Mouse (Mus musculus): ENCODE measurements around the gene Dnttip1. TPM values are rescaled to one million over a fixed set of nuclear protein-coding genes. Genes with fewer than 3 reads are reported as not detected.

Gene Dnttip1
- polyA plus RNA-seq, 1 experiment from 2014 or later: 71.9 TPM

DNA sequence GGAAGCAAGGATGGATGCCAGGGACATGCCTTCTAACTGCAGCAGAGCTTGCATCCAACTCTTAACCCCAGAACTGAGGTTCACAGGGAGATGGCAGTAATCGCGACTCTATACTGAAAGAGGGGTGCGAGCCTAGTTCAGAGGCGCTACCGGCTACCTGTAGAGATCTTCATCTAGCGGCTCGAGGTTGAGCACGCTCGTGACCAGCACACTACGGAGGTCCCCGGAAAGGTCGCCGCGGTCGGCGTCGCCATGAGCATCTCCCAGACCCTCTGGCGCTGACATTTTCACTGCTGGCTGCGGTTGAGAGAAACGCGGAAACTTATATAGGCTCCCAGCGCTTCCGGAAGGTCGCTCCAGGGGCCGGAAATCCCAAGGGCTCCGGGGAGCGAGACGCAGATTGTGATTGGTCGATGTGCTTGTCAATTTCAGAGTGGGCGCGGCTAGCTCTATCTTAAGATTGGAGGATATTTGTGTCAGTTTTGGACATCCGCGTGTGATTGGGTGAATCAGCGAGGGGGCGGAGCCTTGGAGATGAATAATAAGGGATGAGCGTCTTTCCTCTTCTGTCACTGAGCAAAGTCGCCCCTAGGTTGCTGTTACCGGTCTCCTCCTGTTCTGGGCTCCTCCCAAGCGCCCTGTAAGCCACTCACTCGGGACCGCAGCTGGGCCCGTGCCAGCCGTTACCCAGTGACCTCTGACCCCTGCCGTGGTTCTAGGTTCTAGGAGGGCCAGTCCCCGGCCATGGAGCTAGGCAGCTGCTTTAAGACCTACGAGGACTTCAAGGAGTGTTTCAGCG is 58.9 kb downstream of the Dnttip1 start, which contains the start of the genes Acot8 and Zswim3:
TSS of gene Acot8 (minus strand) at position 350 of the 799 bp plus-strand sequence.
TSS of gene Zswim3 (plus strand) at position 566 of the 799 bp plus-strand sequence.
- no peaks in the 10 kb centered on the region for H3K27me3 ChIP-seq (ENCODE audit: control insufficient read depth, insufficient read depth, low read depth, low read length)
- H3K9me3 ChIP-seq (ENCODE audit: control insufficient read depth, low read length): no peaks in the 10 kb centered on the region
- peak within 1 kb of the TSS; percentile 88 for H3K4me3 ChIP-seq (ENCODE audit: low read length)
- under 1% methylated on average over 47 of the region's 47 CpGs for WGBS
- peak; percentile 98 for ATAC-seq (ENCODE audit: low read depth)
- H3K36me3 ChIP-seq (ENCODE audit: control insufficient read depth, insufficient read depth, low read length): peaks cover 7% of the 10 kb centered on the region
- peak within 1 kb of the TSS; percentile 80 for H3K27ac ChIP-seq (ENCODE audit: low read length)
- H3K9ac ChIP-seq (ENCODE audit: low read length): peak within 1 kb of the TSS; percentile 86
- peak within 1 kb of the TSS; percentile 77 for H3K4me2 ChIP-seq (ENCODE audit: low read depth, low read length)
- peaks cover 12% of the 10 kb centered on the region for H3K4me1 ChIP-seq (replicated peaks; ENCODE audit: control insufficient read depth, insufficient read depth, low read length)

DNA sequence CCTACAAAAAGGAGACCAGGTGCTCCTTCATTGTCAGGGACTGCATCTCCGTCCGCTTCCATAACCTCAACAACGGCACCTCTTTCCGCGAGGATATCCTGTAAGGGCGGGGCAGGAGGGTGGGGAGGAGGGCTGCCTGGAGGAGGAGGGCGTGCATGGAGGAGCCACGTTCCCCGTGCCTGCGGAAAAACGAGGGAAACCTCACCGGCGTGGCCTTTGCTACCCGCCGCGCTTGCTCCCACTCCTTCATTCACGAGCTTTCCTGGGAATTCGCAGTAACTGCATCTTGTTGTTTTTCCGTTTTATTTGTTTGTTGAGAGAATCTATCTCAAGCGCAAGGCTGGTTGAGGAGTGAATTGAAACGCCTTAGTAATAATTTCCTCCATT is 59.5 kb downstream of the Dnttip1 start:
- H3K36me3 ChIP-seq (ENCODE audit: control insufficient read depth, insufficient read depth, low read length): peaks cover 7% of the 10 kb centered on the region
- peak; percentile 63 for ATAC-seq (ENCODE audit: low read depth)

DNA sequence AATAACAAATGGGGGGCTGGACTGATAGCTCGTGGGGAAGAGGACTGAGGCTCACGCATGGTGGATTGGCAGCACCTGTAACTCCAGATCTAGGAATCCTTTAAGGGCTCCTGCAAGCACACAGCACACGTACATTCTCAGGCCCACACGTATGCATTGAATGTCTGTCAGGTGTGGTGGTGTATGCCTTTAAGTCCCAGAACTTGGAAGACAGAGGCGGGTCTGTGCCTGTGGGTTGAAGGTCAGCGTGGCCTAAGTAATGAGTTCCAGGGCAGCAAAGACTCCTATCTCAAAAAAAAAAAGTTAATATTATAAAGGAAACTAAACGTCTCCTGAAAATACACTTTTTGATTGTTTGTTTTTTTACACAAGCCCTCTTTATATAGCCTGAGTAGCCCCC is 60.8 kb downstream of the Dnttip1 start:
- Histone ChIP-seq H3K4me1 (replicated peaks; ENCODE audit: control insufficient read depth, insufficient read depth, low read length) (peaks cover 12% of the 10 kb centered on the region), H3K9ac (ENCODE audit: low read length) (no peak overlapping the region), H3K9me3 (ENCODE audit: control insufficient read depth, low read length) (no peaks in the 10 kb centered on the region), H3K27me3 (ENCODE audit: control insufficient read depth, insufficient read depth, low read depth, low read length) (no peaks in the 10 kb centered on the region), H3K4me3 (ENCODE audit: low read length) (no peak overlapping the region), H3K4me2 (ENCODE audit: low read depth, low read length) (no peak overlapping the region), H3K36me3 (ENCODE audit: control insufficient read depth, insufficient read depth, low read length) (peaks cover 2% of the 10 kb centered on the region; the same call in 1 of the 2 replicates), H3K27ac (ENCODE audit: low read length) (no peak overlapping the region)
- WGBS: 72% methylated on average over 7 of the region's 7 CpGs
- ATAC-seq (ENCODE audit: low read depth): no peak

More for the DNA sequence above, 59.5 kb downstream of the Dnttip1 start:
- WGBS: 2% methylated on average over 21 of the region's 21 CpGs
- Histone ChIP-seq H3K27me3 (ENCODE audit: control insufficient read depth, insufficient read depth, low read depth, low read length) (no peaks in the 10 kb centered on the region), H3K9ac (ENCODE audit: low read length) (peak overlapping the region; percentile 86), H3K4me3 (ENCODE audit: low read length) (peak overlapping the region; percentile 88), H3K27ac (ENCODE audit: low read length) (peak overlapping the region; percentile 80), H3K9me3 (ENCODE audit: control insufficient read depth, low read length) (no peaks in the 10 kb centered on the region), H3K4me2 (ENCODE audit: low read depth, low read length) (peak overlapping the region; percentile 77), H3K4me1 (replicated peaks; ENCODE audit: control insufficient read depth, insufficient read depth, low read length) (peaks cover 12% of the 10 kb centered on the region)

DNA sequence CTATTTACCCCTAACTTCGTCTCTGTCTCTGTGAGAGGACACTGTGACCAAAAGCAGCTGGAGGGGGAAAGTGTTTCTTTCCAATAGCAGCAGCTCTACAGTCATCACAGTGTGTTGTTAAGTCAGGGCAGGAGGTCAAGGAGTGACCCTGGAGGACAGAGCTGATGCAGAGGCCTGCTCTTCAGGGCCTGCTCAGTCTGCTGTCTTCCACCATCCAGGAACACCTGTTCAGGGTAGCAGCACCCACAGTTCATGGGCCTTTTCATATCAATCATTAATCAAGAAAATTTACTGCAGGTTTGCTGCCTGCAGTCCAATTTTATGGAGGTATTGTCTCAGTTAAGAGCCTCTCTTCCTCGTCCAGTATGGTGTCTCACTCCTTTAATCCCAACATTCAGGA is 67.8 kb downstream of the Dnttip1 start:
- Histone ChIP-seq H3K4me2 (ENCODE audit: low read depth, low read length) (no peak overlapping the region), H3K4me1 (replicated peaks; ENCODE audit: control insufficient read depth, insufficient read depth, low read length) (peaks cover 7% of the 10 kb centered on the region), H3K9ac (ENCODE audit: low read length) (no peak overlapping the region), H3K9me3 (ENCODE audit: control insufficient read depth, low read length) (no peaks in the 10 kb centered on the region), H3K4me3 (ENCODE audit: low read length) (no peak overlapping the region), H3K27me3 (ENCODE audit: control insufficient read depth, insufficient read depth, low read depth, low read length) (no peaks in the 10 kb centered on the region), H3K36me3 (ENCODE audit: control insufficient read depth, insufficient read depth, low read length) (peaks cover 2% of the 10 kb centered on the region; the same call in 1 of the 2 replicates), H3K27ac (ENCODE audit: low read length) (no peak overlapping the region)
- ATAC-seq (ENCODE audit: low read depth): no peak
- 65% methylated on average over 2 of the region's 2 CpGs for WGBS

DNA sequence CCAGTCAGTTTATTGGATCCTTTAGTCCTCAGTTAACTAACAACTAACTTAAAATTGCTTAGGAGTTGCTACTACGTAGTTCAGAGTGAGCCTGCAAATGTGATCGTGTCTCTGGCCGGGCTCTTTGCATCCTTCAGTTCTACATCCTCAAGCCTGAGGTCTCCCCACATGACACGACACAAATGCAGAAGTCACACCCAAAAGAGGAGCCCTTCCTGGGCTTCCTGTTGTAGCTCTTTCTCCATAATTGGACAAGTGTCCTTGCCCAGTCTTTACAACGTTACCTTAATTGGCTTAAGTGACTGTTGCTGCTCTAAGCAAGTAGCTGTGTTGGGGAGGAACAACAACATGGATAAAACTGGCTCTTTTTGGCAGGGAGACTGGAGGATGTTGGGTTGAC is 69.6 kb downstream of the Dnttip1 start:
- no peaks in the 10 kb centered on the region for H3K9me3 ChIP-seq (ENCODE audit: control insufficient read depth, low read length)
- peaks cover 4% of the 10 kb centered on the region; the same call in 1 of the 2 replicates for H3K36me3 ChIP-seq (ENCODE audit: control insufficient read depth, insufficient read depth, low read length)
- no peak overlapping the region for H3K27ac ChIP-seq (ENCODE audit: low read length)
- no peak for ATAC-seq (ENCODE audit: low read depth)
- no peak overlapping the region for H3K4me3 ChIP-seq (ENCODE audit: low read length)
- H3K9ac ChIP-seq (ENCODE audit: low read length): no peak overlapping the region
- no peaks in the 10 kb centered on the region for H3K27me3 ChIP-seq (ENCODE audit: control insufficient read depth, insufficient read depth, low read depth, low read length)
- WGBS: 86% methylated on average over 5 of the region's 5 CpGs
- no peak overlapping the region for H3K4me2 ChIP-seq (ENCODE audit: low read depth, low read length)
- peaks cover 7% of the 10 kb centered on the region for H3K4me1 ChIP-seq (replicated peaks; ENCODE audit: control insufficient read depth, insufficient read depth, low read length)

DNA sequence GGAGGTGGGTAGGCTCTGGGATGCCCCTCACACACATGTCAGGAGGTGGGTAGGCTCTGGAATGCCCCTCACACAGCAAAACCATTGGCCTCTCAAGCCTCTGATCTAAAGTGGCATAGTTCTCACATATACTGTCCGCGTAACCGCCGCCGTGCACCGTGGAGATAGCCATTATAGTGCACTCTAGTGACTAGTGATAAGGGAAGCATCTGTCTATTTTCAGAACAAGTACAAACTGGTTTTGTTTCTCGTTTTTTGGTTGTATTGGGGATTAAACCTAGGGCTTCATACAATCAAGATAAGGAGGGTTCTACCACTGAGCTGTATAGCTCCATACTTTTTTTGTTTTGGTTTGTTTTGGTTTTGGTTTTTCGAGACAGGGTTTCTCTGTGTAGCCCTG is 70.0 kb downstream of the Dnttip1 start:
- Histone ChIP-seq H3K9ac (ENCODE audit: low read length) (no peak overlapping the region), H3K4me1 (replicated peaks; ENCODE audit: control insufficient read depth, insufficient read depth, low read length) (peaks cover 7% of the 10 kb centered on the region), H3K4me2 (ENCODE audit: low read depth, low read length) (no peak overlapping the region), H3K4me3 (ENCODE audit: low read length) (no peak overlapping the region), H3K27ac (ENCODE audit: low read length) (no peak overlapping the region), H3K9me3 (ENCODE audit: control insufficient read depth, low read length) (no peaks in the 10 kb centered on the region), H3K36me3 (ENCODE audit: control insufficient read depth, insufficient read depth, low read length) (peaks cover 8% of the 10 kb centered on the region; the same call in 1 of the 2 replicates), H3K27me3 (ENCODE audit: control insufficient read depth, insufficient read depth, low read depth, low read length) (no peaks in the 10 kb centered on the region)
- no peak for ATAC-seq (ENCODE audit: low read depth)
- WGBS: 87% methylated on average over 8 of the region's 8 CpGs

DNA sequence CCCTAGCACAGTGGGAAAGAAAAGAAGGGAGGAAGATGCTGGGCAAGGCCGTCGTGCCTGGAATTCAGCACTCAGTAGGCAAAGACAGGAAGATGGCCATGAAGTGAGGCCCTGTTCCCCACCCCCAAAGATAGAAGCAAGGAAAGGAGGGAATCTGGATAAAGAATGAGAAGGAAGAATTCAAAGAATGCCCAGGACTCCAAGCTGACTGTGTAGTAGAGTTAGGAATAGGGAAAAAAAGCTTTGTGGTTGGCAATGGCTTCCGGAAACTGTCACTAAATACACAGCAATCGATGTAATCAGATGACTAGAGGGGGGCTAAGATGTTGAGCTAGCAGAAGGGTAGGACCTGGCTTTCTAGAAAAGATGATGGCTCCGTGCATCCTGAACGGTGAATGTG is 71.4 kb downstream of the Dnttip1 start:
- no peak overlapping the region for H3K4me3 ChIP-seq (ENCODE audit: low read length)
- H3K4me1 ChIP-seq (replicated peaks; ENCODE audit: control insufficient read depth, insufficient read depth, low read length): peaks cover 7% of the 10 kb centered on the region
- no peaks in the 10 kb centered on the region for H3K9me3 ChIP-seq (ENCODE audit: control insufficient read depth, low read length)
- WGBS: 53% methylated on average over 6 of the region's 6 CpGs
- H3K36me3 ChIP-seq (ENCODE audit: control insufficient read depth, insufficient read depth, low read length): peaks cover 12% of the 10 kb centered on the region; the same call in 1 of the 2 replicates
- no peaks in the 10 kb centered on the region for H3K27me3 ChIP-seq (ENCODE audit: control insufficient read depth, insufficient read depth, low read depth, low read length)
- no peak overlapping the region for H3K27ac ChIP-seq (ENCODE audit: low read length)
- no peak overlapping the region for H3K9ac ChIP-seq (ENCODE audit: low read length)
- 0 out of 2 replicates have a peak, but pooled peaks have one; percentile 12 for ATAC-seq (ENCODE audit: low read depth)
- H3K4me2 ChIP-seq (ENCODE audit: low read depth, low read length): no peak overlapping the region

DNA sequence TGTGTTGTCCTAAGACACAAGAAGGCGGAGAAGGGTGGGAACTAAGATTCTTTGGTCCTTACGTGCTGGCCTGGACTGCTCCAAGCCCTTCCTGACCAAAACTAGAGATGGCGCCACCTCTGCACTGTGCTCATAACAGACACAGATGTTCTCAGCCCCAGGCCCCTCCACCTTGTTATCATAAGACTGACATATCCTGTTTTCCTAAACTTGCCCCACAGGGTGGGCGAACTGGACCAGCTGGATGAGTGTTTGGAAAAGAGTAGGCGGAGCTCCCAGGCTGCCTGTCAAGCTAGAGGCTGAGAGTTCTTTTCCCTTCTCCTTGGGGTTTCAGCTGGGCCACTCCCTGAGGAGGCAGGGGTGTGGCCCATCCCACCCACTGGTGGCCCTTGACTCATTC is 71.9 kb downstream of the Dnttip1 start:
- 0 out of 2 replicates have a peak, but pooled peaks have one; percentile 44 for ATAC-seq (ENCODE audit: low read depth)
- no peak overlapping the region for H3K4me3 ChIP-seq (ENCODE audit: low read length)
- no peaks in the 10 kb centered on the region for H3K27me3 ChIP-seq (ENCODE audit: control insufficient read depth, insufficient read depth, low read depth, low read length)
- H3K9ac ChIP-seq (ENCODE audit: low read length): no peak overlapping the region
- H3K27ac ChIP-seq (ENCODE audit: low read length): peak overlapping the region; percentile 27; the same call in 1 of the 2 replicates
- WGBS: 41% methylated on average over 5 of the region's 5 CpGs
- H3K4me1 ChIP-seq (replicated peaks; ENCODE audit: control insufficient read depth, insufficient read depth, low read length): peaks cover 7% of the 10 kb centered on the region
- H3K9me3 ChIP-seq (ENCODE audit: control insufficient read depth, low read length): no peaks in the 10 kb centered on the region
- no peak overlapping the region for H3K4me2 ChIP-seq (ENCODE audit: low read depth, low read length)
- peaks cover 10% of the 10 kb centered on the region; the same call in 1 of the 2 replicates for H3K36me3 ChIP-seq (ENCODE audit: control insufficient read depth, insufficient read depth, low read length)

Data from lung, embryonic 16.5 days (tissue).